Mouse (Mus musculus) heart, adult 18-20 months (tissue): ENCODE data around the gene Entpd1. TPM values are rescaled to one million over a fixed set of nuclear protein-coding genes. Genes with fewer than 3 reads are reported as not detected.

Source experiments
- total RNA-seq, 2 experiments: library from RNA; stranded (reverse); gene quantifications; 2 replicates each; pipeline ENCODE4 v1.2.3; 2021

The Entpd1 gene
- total RNA-seq, 2 experiments from 2014 or later = 21.1 to 22.2 TPM

Other genes starting within 250 kb of the Entpd1 start
- 100 to 1,000 TPM; 642 to 766 TPM for gene Sorbs1, start 98.6 kb upstream of the Entpd1 start, total RNA-seq
- 1 to 10 TPM; 6.4 to 7.9 TPM for gene Aldh18a1, start 23.9 kb upstream of the Entpd1 start, total RNA-seq
- gene Tctn3, start 133 bp upstream of the Entpd1 start, total RNA-seq = 1 to 10 TPM; 7.1 to 7.2 TPM
- gene Cc2d2b, start 136.4 kb downstream of the Entpd1 start, total RNA-seq = not detected
- gene Ccnj, start 218.9 kb downstream of the Entpd1 start, total RNA-seq = 1 to 10 TPM; 3.0 to 3.3 TPM